Mouse (Mus musculus) G1E (cell line): Measurements from ENCODE around the gene Rac3.

Experiments used
- CTCF ChIP-seq: IDR thresholded peaks from 2 replicates; pipeline ENCODE4 v1.5.1; 2012; ENCODE audit warnings: low read depth, low read length, inconsistent platforms, mixed read lengths
- GATA1 ChIP-seq: IDR thresholded peaks from 2 replicates; pipeline ENCODE4 v1.6.1; 2012; ENCODE audit warnings: borderline replicate concordance, low read length, inconsistent platforms, mixed read lengths
- GATA2 ChIP-seq: IDR thresholded peaks from 2 replicates; pipeline ENCODE4 v1.6.1; 2012; ENCODE audit warnings: low read depth, low read length, inconsistent platforms, borderline replicate concordance
- POLR2AphosphoS5 ChIP-seq: IDR thresholded peaks from 2 replicates; pipeline ENCODE4 v1.6.1; 2012; ENCODE audit warnings: low read depth, low read length, inconsistent platforms; ENCODE audit not compliant: insufficient replicate concordance

DNA sequence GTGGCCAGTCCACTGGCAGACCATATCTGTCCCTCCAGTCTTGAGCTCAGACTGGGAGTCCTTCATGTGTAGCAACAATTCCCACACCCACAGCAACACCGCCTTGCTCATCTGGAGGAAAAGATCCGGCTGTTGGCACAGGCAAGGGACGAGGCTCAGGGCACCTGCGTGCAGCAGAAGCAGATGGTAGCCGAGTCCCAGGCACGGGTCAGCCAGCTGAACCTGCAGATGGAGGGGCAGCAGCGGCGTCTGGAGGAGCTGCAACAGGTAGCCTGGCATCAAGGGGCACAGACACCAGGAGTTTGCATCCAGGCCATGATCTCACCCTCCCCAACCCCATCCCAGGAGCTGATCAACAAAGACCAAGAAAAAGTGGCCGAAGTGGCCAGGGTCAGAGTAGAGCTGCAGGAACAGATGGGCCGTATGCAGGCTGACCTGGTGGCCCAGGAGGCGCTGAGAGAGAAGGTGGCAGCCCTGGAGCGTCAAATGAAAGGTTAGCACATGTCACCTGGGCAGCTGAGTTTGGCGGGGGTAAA, 1.4 kb upstream of the Rac3 start:
- TF ChIP-seq CTCF (no peak), GATA1 (no peak), GATA2 (no peak), POLR2AphosphoS5 (no peak)
